Mouse (Mus musculus): Measurements from ENCODE around the gene Hmgcs1. TPM values are rescaled to one million over a fixed set of nuclear protein-coding genes. Genes with fewer than 3 reads are reported as not detected.

Hmgcs1 gene
- total RNA-seq, 1 experiment: 58.6 TPM

DNA sequence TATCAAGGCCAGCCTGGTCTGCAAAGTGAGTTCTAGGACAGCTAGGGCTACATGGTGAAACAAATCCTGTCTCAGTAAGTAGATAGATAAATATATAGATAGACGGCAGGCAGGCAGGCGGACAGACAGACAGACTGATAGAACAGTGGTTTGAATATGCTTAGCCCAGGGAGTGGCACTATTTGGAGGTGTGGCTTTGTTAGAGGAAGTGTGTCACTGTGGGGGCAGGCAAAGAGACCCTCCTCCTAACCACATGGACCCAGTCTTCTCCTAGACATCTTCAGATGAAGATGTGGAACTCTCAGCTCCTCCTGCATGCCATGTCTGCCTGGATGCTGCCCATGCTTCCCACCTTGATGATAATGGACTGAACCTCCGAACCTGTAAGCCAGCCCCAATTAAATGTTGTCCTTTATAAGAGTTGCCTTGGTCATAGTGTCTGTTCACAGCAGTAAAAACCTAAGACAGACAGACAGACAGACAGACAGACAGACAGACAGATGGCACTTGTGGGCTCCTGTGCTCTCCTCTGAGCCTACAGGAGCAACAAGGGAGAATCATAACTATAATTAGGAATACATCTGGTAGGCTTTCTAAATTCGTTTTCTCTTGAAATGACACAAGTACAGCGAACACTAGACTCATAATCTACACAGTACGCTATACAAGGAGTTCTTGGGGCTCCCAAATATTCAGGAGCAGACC, 52.7 kb downstream of the Hmgcs1 start:
- DNase-seq (ENCODE audit: low read depth, low spot score): no peak
- TF ChIP-seq HCFC1 (IDR thresholded peaks at IDR 0.05; ENCODE audit: borderline replicate concordance, insufficient read depth, low read length) (no peak), MAFK (IDR thresholded peaks at IDR 0.05; ENCODE audit: insufficient read depth, low read depth, low read length) (no peak), CHD2 (IDR thresholded peaks at IDR 0.05; ENCODE audit: low read depth, low read length) (no peak), ZNF384 (IDR thresholded peaks at IDR 0.05; ENCODE audit: low read depth, low read length) (no peak), ZC3H11A (IDR thresholded peaks at IDR 0.05; ENCODE audit: borderline replicate concordance, low read depth, low read length) (no peak)
- Histone ChIP-seq H3K36me3 (ENCODE audit: control insufficient read depth, insufficient read depth, low read length, poor library complexity, severe bottlenecking) (no peaks in the 10 kb centered on the region), H3K27ac (ENCODE audit: insufficient read depth, low read depth, low read length, poor library complexity, severe bottlenecking) (no peak overlapping the region), H3K4me3 (ENCODE audit: insufficient read depth in 1 of 2, low read depth in 1 of 2, low read length in 2 of 2, poor library complexity in 1 of 2, severe bottlenecking in 1 of 2) (no peak overlapping the region), H3K9ac (ENCODE audit: insufficient read depth, low read depth, low read length, poor library complexity, severe bottlenecking) (no peak overlapping the region; the same call in 1 of the 2 replicates), H3K4me1 (ENCODE audit: control insufficient read depth in 2 of 2, insufficient read depth in 2 of 2, low read length in 2 of 2, poor library complexity in 1 of 2) (peaks cover 0 to 3% of the 10 kb centered on the region in 2 experiments; a peak in 2 of 4 replicates), H3K9me3 (ENCODE audit: control insufficient read depth, insufficient read depth, low read depth, low read length) (no peaks in the 10 kb centered on the region)
- in situ Hi-C loops (cut with MboI; ENCODE audit: low sequenced_read_pairs in 2 of 2, unreplicated experiment in 2 of 2): no loop called here

GRCm38 (mm10) chr13:119743470-119743869, 53.3 kb downstream of the Hmgcs1 start:
- Histone ChIP-seq H3K4me3 (ENCODE audit: insufficient read depth in 1 of 2, low read depth in 1 of 2, low read length in 2 of 2, poor library complexity in 1 of 2, severe bottlenecking in 1 of 2) (no peak overlapping the region), H3K36me3 (ENCODE audit: control insufficient read depth, insufficient read depth, low read length, poor library complexity, severe bottlenecking) (no peaks in the 10 kb centered on the region), H3K9me3 (ENCODE audit: control insufficient read depth, insufficient read depth, low read depth, low read length) (no peaks in the 10 kb centered on the region), H3K9ac (ENCODE audit: insufficient read depth, low read depth, low read length, poor library complexity, severe bottlenecking) (no peak overlapping the region), H3K4me1 (ENCODE audit: control insufficient read depth in 2 of 2, insufficient read depth in 2 of 2, low read length in 2 of 2, poor library complexity in 1 of 2) (peaks cover 0 to 3% of the 10 kb centered on the region in 2 experiments; a peak in 2 of 4 replicates), H3K27ac (ENCODE audit: insufficient read depth, low read depth, low read length, poor library complexity, severe bottlenecking) (no peak overlapping the region)
- DNase-seq (ENCODE audit: low read depth, low spot score): no peak
- no peak for TF ChIP-seq ZNF384 (IDR thresholded peaks at IDR 0.05; ENCODE audit: low read depth, low read length)
- in situ Hi-C loops (cut with MboI; ENCODE audit: low sequenced_read_pairs in 2 of 2, unreplicated experiment in 2 of 2): no loop called here

- Histone ChIP-seq H3K36me3 (ENCODE audit: control insufficient read depth, insufficient read depth, low read length, poor library complexity, severe bottlenecking) (no peaks in the 10 kb centered on the region), H3K9ac (ENCODE audit: insufficient read depth, low read depth, low read length, poor library complexity, severe bottlenecking) (no peak overlapping the region), H3K4me3 (ENCODE audit: insufficient read depth in 1 of 2, low read depth in 1 of 2, low read length in 2 of 2, poor library complexity in 1 of 2, severe bottlenecking in 1 of 2) (no peak overlapping the region), H3K27ac (ENCODE audit: insufficient read depth, low read depth, low read length, poor library complexity, severe bottlenecking) (no peak overlapping the region), H3K9me3 (ENCODE audit: control insufficient read depth, insufficient read depth, low read depth, low read length) (no peaks in the 10 kb centered on the region), H3K4me1 (ENCODE audit: control insufficient read depth in 2 of 2, insufficient read depth in 2 of 2, low read length in 2 of 2, poor library complexity in 1 of 2) (peaks cover 0 to 3% of the 10 kb centered on the region in 2 experiments; a peak in 2 of 4 replicates)
- no peak for DNase-seq (ENCODE audit: low read depth, low spot score)
- TF ChIP-seq ZNF384 (IDR thresholded peaks at IDR 0.05; ENCODE audit: low read depth, low read length) (no peak), CHD2 (IDR thresholded peaks at IDR 0.05; ENCODE audit: low read depth, low read length) (no peak), MAFK (IDR thresholded peaks at IDR 0.05; ENCODE audit: insufficient read depth, low read depth, low read length) (no peak), HCFC1 (IDR thresholded peaks at IDR 0.05; ENCODE audit: borderline replicate concordance, insufficient read depth, low read length) (no peak), ZC3H11A (IDR thresholded peaks at IDR 0.05; ENCODE audit: borderline replicate concordance, low read depth, low read length) (no peak)
- in situ Hi-C loops (cut with MboI; ENCODE audit: low sequenced_read_pairs in 2 of 2, unreplicated experiment in 2 of 2): no loop called here
These were observed 56.8 kb downstream of the Hmgcs1 start for GRCm38 (mm10) chr13:119746930-119747329.

GRCm38 (mm10) chr13:119753859-119754634, 63.9 kb downstream of the Hmgcs1 start:
- no peak overlapping the region for H3K4me3 ChIP-seq (ENCODE audit: insufficient read depth in 1 of 2, low read depth in 1 of 2, low read length in 2 of 2, poor library complexity in 1 of 2, severe bottlenecking in 1 of 2)
- H3K27ac ChIP-seq (ENCODE audit: insufficient read depth, low read depth, low read length, poor library complexity, severe bottlenecking): no peak overlapping the region
- peaks cover 0 to 3% of the 10 kb centered on the region in 2 experiments; a peak in 1 of 4 replicates for H3K4me1 ChIP-seq (ENCODE audit: control insufficient read depth in 2 of 2, insufficient read depth in 2 of 2, low read length in 2 of 2, poor library complexity in 1 of 2)

More at GRCm38 (mm10) chr13:119753859-119754634, 63.9 kb downstream of the Hmgcs1 start:
- no peak for DNase-seq (ENCODE audit: low read depth, low spot score)
- Histone ChIP-seq H3K9ac (ENCODE audit: insufficient read depth, low read depth, low read length, poor library complexity, severe bottlenecking) (no peak overlapping the region), H3K36me3 (ENCODE audit: control insufficient read depth, insufficient read depth, low read length, poor library complexity, severe bottlenecking) (no peaks in the 10 kb centered on the region), H3K9me3 (ENCODE audit: control insufficient read depth, insufficient read depth, low read depth, low read length) (no peaks in the 10 kb centered on the region)
- in situ Hi-C loops (cut with MboI; ENCODE audit: low sequenced_read_pairs in 2 of 2, unreplicated experiment in 2 of 2): no loop called here
- TF ChIP-seq HCFC1 (IDR thresholded peaks at IDR 0.05; ENCODE audit: borderline replicate concordance, insufficient read depth, low read length) (no peak), ZC3H11A (IDR thresholded peaks at IDR 0.05; ENCODE audit: borderline replicate concordance, low read depth, low read length) (no peak), ZNF384 (IDR thresholded peaks at IDR 0.05; ENCODE audit: low read depth, low read length) (no peak), CHD2 (IDR thresholded peaks at IDR 0.05; ENCODE audit: low read depth, low read length) (no peak), MAFK (IDR thresholded peaks at IDR 0.05; ENCODE audit: insufficient read depth, low read depth, low read length) (no peak)

Data from ES-E14 (cell line).